Mouse (Mus musculus): ENCODE measurements around the gene Rfx2.

Gene Rfx2

GRCm38 (mm10) chr17:56833381-56833780 is 2.6 kb upstream of the Rfx2 start:
- in situ Hi-C loops (cut with MboI, MseI) = no loop called here

- in situ Hi-C loops (cut with MboI, MseI) = no loop called here
These were observed 2.1 kb upstream of the Rfx2 start for GRCm38 (mm10) chr17:56832918-56833317.

GRCm38 (mm10) chr17:56831111-56831816 is 451 bp upstream of the Rfx2 start:
- in situ Hi-C loops (cut with MboI, MseI) = no loop called here

GRCm38 (mm10) chr17:56829795-56830194 is 1.0 kb downstream of the Rfx2 start:
- in situ Hi-C loops (cut with MboI, MseI) = no loop called here

- in situ Hi-C loops (cut with MboI, MseI) = no loop called here
These were observed 1.6 kb downstream of the Rfx2 start for GRCm38 (mm10) chr17:56829171-56829570.

- in situ Hi-C loops (cut with MboI, MseI) = no loop called here
These were observed 4.1 kb downstream of the Rfx2 start for GRCm38 (mm10) chr17:56826718-56827117.

GRCm38 (mm10) chr17:56823352-56823751 is 7.5 kb downstream of the Rfx2 start:
- in situ Hi-C loops (cut with MboI, MseI) = no loop called here

- in situ Hi-C loops (cut with MboI, MseI) = no loop called here
These were observed 8.4 kb downstream of the Rfx2 start for GRCm38 (mm10) chr17:56822380-56822779.

GRCm38 (mm10) chr17:56819694-56820111 is 11.1 kb downstream of the Rfx2 start:
- in situ Hi-C loops (cut with MboI, MseI) = no loop called here

- in situ Hi-C loops (cut with MboI, MseI) = no loop called here
These were observed 11.7 kb downstream of the Rfx2 start for GRCm38 (mm10) chr17:56819032-56819545.

GRCm38 (mm10) chr17:56818067-56818636 is 12.7 kb downstream of the Rfx2 start:
- in situ Hi-C loops (cut with MboI, MseI) = no loop called here

GRCm38 (mm10) chr17:56815057-56815345 is 15.8 kb downstream of the Rfx2 start:
- in situ Hi-C loops (cut with MboI, MseI) = no loop called here

- in situ Hi-C loops (cut with MboI, MseI) = no loop called here
These were observed 16.3 kb downstream of the Rfx2 start for GRCm38 (mm10) chr17:56814316-56815056.

- in situ Hi-C loops (cut with MboI, MseI) = no loop called here
These were observed 20.6 kb downstream of the Rfx2 start for GRCm38 (mm10) chr17:56810245-56810644.

- in situ Hi-C loops (cut with MboI, MseI) = no loop called here
These were observed 22.3 kb downstream of the Rfx2 start for GRCm38 (mm10) chr17:56808518-56808917.

GRCm38 (mm10) chr17:56805784-56806183 is 25.0 kb downstream of the Rfx2 start:
- in situ Hi-C loops (cut with MboI, MseI) = no loop called here

- in situ Hi-C loops (cut with MboI, MseI) = no loop called here
These were observed 25.9 kb downstream of the Rfx2 start for GRCm38 (mm10) chr17:56804952-56805351.

GRCm38 (mm10) chr17:56802065-56802464 is 28.7 kb downstream of the Rfx2 start:
- in situ Hi-C loops (cut with MboI, MseI) = no loop called here

- in situ Hi-C loops (cut with MboI, MseI) = no loop called here
These were observed 31.5 kb downstream of the Rfx2 start for GRCm38 (mm10) chr17:56799276-56799675.

- in situ Hi-C loops (cut with MboI, MseI) = no loop called here
These were observed 37.0 kb downstream of the Rfx2 start for GRCm38 (mm10) chr17:56793614-56794319.

- in situ Hi-C loops (cut with MboI, MseI) = no loop called here
These were observed 38.2 kb downstream of the Rfx2 start for GRCm38 (mm10) chr17:56792588-56792987.

- in situ Hi-C loops (cut with MboI, MseI) = no loop called here
These were observed 41.5 kb downstream of the Rfx2 start for GRCm38 (mm10) chr17:56789286-56789685.
